Mouse (Mus musculus): Measurements from ENCODE around the gene Ube2k.
A peak's percentile ranks its signal among the peaks of the same experiment; 100 is the strongest.
"Not testable (repeated sequence)": the region's sequence is repeated elsewhere in the genome, so short reads cannot be mapped to it uniquely, and the experiment has no call there.

The Ube2k gene

DNA sequence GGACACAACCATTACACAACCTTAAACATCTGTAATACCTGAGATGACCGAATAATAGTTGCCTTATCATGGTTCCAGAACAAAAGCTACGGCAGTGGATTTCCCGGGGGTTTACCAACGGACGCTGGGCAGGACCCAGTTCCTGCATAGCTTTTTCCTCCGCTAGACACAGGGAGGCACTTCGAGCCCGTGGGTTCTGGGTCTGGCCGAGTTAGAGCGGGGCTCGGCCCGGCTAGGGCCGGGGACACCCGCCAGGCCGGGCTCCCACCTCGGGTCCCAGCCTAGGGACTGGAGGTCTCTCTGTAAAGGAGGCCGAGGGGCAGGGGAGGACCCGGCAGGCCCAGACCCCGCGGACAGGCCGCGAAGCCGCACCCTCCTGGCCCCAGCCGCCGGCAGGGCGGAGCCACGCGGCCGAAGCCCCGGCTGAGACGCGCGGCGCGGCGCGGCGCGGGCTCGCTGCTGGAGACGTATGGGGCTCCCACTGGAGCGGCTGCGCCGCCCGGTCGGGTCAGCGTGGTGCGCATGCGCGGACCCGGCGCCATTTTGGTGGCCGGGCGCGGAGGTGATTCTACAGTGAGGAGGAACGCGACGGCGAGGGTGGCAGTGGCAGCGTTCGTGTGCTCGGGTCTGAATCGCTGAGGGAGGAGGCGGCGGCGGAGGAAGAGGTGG lies at the start of gene Ube2k, which contains the start of gene Smim14:
Gene Ube2k, plus strand, starts transcription at position 483 of the 669 bp plus-strand sequence.
Gene Smim14, minus strand, starts transcription at position 434 of the 669 bp plus-strand sequence.
- peak; percentile 93 for DNase-seq (ENCODE audit: low spot score)

GRCm38 (mm10) chr5:65487381-65487780 lies 49.7 kb upstream of the Ube2k start:
- DNase-seq (ENCODE audit: low spot score) = no peak

DNA sequence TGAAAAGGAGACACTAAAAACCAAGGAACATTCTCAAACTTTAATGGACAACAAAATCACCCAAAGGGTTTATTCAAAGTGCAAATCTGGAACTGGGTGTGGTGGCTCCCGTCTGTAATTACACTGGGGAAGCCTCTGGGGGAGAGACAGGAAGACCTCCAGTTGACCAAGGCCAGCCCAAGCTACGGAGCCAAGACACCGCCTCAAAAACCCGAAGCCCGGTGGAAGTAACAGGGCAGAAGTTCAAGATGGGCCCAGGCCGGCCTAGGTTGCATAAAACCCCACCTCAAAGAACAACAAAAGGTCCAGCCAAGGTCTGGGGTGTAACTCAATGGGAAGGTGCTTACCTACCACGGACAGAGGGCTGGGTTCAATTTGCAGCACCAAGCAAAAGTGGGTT lies 48.3 kb upstream of the Ube2k start:
- DNase-seq (ENCODE audit: low spot score) = no peak

DNA sequence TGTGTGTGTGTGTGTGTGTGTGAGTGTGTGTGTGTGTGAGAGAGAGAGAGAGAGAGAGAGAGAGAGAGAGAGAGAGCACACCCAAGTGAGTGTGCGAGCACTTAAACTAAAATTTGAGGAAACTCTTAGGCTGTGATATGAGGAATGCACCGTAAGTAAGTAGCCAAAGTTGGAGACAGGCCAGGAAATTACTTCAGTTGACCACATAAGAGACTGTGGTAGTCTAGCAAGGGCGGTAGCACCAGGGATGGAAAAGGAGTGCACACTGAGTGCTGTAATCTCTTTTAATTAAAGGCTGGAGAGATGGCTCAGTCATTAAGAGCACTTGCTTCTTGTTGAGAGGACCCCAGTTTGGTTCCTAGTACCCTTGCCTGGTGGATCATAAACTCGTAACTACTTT lies 47.2 kb upstream of the Ube2k start:
- DNase-seq (ENCODE audit: low spot score) = no peak

DNA sequence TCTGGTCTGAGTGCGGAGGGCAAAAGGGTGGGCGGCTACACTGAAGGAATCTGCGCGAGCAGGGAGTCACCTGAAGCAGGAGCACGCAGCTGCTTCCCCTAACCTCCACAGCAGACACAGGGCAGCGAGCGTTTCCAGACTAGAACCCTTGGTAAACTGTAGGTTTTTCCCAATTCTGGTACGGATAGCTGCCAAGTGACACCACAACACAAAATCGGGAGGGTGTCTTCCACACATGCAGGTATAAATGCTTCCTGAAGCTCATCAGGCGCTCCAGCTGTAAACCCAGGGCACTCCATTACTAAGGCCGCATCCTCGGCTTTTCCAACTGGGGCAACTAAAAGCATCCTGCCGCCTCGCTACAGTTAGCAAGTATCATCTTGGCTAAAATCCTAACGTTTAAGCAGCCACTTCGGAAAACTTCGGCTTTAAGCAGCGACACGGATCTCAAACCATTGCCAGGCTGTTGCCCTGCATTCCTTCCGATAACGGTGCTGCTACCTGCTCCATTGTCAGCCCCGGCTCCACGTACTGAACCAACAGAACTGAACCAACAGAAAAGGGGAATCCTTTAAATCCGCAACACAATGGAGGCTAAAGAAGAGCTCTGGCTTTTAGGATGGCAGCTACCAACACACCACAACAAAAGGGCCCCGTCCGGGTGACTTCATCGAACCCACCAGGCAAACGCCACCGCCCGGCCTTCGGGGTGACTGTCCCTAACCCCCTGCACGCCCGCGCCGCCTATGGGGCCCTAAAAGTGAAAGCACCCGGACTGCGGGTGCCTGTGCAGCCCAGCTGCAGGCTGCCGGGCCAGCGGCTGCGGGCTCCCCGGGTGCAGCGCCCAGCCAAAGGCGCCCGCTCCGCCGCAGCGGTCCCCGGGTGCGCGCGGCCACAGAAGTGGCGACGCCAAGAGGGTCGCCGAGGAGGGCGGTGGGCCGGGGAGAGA lies 45.0 kb upstream of the Ube2k start:
- peak; percentile 47 for DNase-seq (ENCODE audit: low spot score)

- DNase-seq (ENCODE audit: low spot score) = peak; percentile 91
Observed at GRCm38 (mm10) chr5:65492716-65493531, 44.1 kb upstream of the Ube2k start, which contains the start of gene Gm43552. TSS of gene Gm43552 (minus strand) at chr5:65492833.

- DNase-seq (ENCODE audit: low spot score) = no peak
Observed at GRCm38 (mm10) chr5:65500231-65500630, 36.8 kb upstream of the Ube2k start.

GRCm38 (mm10) chr5:65501407-65501806 lies 35.6 kb upstream of the Ube2k start:
- DNase-seq (ENCODE audit: low spot score) = no peak

DNA sequence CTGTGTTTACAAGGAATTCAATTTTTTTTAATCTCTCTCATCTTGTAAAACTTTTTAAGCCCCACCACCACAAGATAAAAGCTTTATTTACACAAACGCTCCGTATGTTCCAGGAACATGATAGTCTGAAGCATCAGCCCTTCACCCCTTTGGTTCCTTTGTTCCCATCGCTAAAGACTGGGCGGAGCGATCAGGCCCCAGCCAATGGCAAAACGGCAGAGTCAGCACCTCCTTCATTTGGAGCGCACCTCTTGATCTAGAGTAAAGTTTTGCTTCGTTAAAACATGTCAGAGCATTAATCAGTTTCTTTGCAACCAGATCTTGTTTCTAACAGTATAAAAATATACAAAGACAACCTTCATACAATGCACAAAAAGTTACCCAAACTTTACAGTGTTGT lies 31.2 kb upstream of the Ube2k start:
- DNase-seq (ENCODE audit: low spot score) = no peak

GRCm38 (mm10) chr5:65508395-65508794 lies 28.6 kb upstream of the Ube2k start:
- no peak for DNase-seq (ENCODE audit: low spot score)

DNA sequence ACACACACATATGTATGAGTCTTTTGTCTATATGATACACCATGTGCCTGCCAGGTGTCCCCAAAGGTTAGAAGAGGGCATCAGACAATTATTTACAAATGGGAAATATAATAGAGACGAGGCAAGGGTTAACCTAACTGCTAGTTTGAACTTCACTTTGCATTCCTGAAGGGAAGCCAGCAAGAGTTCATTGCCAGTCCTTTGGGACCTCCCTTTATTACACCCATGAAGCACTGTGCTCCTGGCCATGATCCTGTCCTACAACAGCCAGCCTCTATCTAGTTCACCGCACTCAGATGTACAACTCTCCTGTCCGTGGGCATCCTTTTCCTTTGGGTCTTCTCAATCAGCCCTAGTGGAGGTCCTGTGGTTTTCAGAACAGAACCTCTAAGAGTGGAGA lies 23.5 kb upstream of the Ube2k start:
- no peak for DNase-seq (ENCODE audit: low spot score)

DNA sequence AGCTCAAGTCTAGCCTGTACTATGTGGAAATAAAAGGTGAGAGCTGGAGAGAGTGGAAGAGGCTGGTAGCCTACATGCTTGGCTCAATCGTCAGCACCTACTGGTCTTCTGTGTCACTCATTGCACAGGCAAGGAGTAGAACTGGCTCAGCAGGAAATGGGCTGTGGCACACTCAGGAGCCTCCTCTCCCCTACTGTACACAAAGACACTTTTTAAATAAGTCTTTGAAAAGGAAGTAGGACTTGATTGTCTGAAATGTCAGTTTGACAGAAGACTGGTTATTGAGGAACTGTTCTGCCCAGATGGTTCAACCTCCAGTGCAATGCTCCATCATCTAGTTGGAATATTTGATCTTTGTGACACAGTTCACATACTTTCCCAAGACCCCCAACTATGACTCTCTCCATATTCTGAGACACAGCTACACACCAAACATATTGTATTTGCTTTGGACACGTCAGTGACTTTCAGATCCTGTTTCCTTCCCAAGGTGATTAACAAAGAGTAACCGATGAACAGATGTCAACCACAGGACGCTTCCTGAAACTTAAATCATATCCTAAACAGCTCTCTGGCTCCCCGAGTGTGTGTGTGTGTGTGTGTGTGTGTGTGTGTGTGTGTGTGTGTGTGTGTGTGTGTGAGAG lies 22.3 kb upstream of the Ube2k start:
- no peak for DNase-seq (ENCODE audit: low spot score)

DNA sequence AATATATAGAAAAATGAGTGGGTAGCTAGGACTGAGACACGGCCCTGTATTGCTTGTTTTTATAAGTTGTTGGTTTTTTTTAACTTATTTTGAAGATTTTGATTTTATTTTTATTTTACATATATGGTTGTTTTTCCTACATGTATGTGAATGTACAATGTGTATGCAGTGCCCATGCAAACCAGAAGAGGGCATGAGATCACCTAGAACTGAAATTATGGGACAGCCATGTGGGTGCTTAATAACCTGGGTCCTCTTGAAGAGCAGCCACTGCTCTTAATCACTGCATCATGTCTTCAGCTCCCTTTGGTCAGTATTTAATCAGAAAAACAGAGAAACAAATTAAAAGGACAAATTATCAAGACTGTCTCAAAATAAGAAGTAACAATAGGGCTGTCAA lies 15.2 kb upstream of the Ube2k start:
- DNase-seq (ENCODE audit: low spot score) = no peak

- DNase-seq (ENCODE audit: low spot score) = no peak
Observed at GRCm38 (mm10) chr5:65524831-65525230, 12.2 kb upstream of the Ube2k start.

- DNase-seq (ENCODE audit: low spot score) = no peak
Observed at GRCm38 (mm10) chr5:65525674-65526443, 11.2 kb upstream of the Ube2k start.

- DNase-seq (ENCODE audit: low spot score) = no peak
Observed at GRCm38 (mm10) chr5:65531283-65531682, 5.8 kb upstream of the Ube2k start.

DNA sequence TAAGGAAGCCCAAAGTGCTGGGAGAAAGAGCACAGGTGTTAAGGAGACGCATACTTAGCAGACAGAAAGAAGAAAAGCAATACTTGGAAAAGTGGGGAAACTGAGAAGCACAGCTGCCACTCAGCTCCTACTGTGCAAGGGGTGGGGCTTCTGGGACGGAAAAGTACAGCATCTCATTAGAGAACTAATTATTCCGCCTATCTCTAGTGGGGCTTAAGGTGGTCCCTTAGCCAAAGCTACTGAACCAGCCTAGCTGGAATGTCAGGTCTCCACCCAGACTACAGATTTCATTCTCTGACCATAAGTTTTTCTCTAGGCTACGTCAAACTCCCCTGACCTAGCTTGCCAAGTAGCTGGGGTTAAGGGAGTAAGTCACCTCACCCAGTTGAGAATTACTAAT lies 2.5 kb upstream of the Ube2k start:
- DNase-seq (ENCODE audit: low spot score) = no peak

DNA sequence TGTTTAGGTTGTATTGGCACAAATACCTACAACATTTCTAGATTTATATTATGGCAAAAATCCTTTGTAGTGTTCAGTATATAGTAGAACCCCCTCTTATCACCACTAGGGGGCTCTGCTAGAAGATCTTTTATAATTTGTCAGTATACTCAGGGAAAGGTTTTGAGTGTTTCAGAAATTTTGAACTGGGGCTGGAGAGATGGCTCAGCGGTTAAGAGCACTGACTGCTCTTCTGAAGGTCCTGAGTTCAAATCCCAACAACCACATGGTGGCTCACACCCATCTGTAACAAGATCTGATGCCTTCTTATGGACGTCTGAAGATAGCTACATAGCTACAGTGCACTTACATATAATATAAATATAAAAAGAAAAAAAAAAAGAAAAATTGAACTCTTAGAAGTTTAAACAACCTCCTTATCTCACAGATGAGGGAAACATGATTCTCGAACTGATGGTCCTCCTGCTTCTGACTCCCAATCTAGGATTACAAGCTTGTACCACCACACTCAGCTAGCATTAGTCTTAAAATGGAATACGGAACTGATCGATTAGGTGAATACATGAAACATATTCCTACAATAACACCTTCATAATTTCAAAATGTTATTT lies 1.5 kb upstream of the Ube2k start:
- no peak for DNase-seq (ENCODE audit: low spot score)

GRCm38 (mm10) chr5:65536068-65536465 lies 966 bp upstream of the Ube2k start:
- DNase-seq (ENCODE audit: low spot score) = not testable (repeated sequence)

GRCm38 (mm10) chr5:65537420-65538071 lies 513 bp downstream of the Ube2k start:
- no peak for DNase-seq (ENCODE audit: low spot score)

Data from urinary bladder, postnatal 25 days (tissue).